15 mouse cellular contexts compared by ENCODE assay signal in genomic region chr8:26635701-26636100, GRCm38 (mm10).
"Had no signal": no experiment of that assay in that cellular context is flagged by ENCODE, and none has a peak within 500 bp of the region (broad histone marks: within the 10 kb centered on the region; RNA-seq: fewer than 3 reads in every experiment).

No protein-coding gene starts in this region.

- H3K9ac ChIP-seq: limb, embryonic 12.5 days; liver, embryonic 13.5 days; liver, postnatal 0 days; lung, embryonic 15.5 days; midbrain, embryonic 15.5 days; neural tube, embryonic 12.5 days had no signal

- H3K4me3 ChIP-seq: layer of hippocampus, adult 2 months; limb, embryonic 12.5 days; liver, embryonic 13.5 days; lung, embryonic 15.5 days; megakaryocyte, embryonic 14.5 days; midbrain, embryonic 15.5 days; neural tube, embryonic 12.5 days had no signal

- H3K27ac ChIP-seq: layer of hippocampus, adult 2 months; limb, embryonic 12.5 days; liver, embryonic 13.5 days; lung, embryonic 15.5 days; macrophage; midbrain, embryonic 15.5 days; neural tube, embryonic 12.5 days; stomach, postnatal 0 days had no signal

- H3K27me3 ChIP-seq: liver, embryonic 13.5 days; megakaryocyte, embryonic 14.5 days; midbrain, embryonic 15.5 days had no signal

- H3K9me3 ChIP-seq: limb, embryonic 12.5 days; liver, embryonic 13.5 days; lung, embryonic 15.5 days; midbrain, embryonic 15.5 days; neural tube, embryonic 12.5 days had no signal

- DNase-seq: kidney, postnatal 4 days; liver; liver, embryonic 13.5 days; liver, postnatal 0 days; lung, postnatal 14 days; thymus, postnatal 14 days had no signal

- ATAC-seq: liver, postnatal 0 days; midbrain, embryonic 15.5 days had no signal

- H3K4me2 ChIP-seq: limb, embryonic 12.5 days; liver, embryonic 13.5 days; lung, embryonic 15.5 days; midbrain, embryonic 11.5 days; midbrain, embryonic 15.5 days; neural tube, embryonic 12.5 days had no signal

- H3K4me1 ChIP-seq: limb, embryonic 12.5 days; liver, embryonic 13.5 days; lung, embryonic 15.5 days; megakaryocyte, embryonic 14.5 days; midbrain, embryonic 15.5 days; neural tube, embryonic 12.5 days had no signal

- H3K36me3 ChIP-seq: limb, embryonic 12.5 days; liver, embryonic 13.5 days; lung, embryonic 15.5 days; midbrain, embryonic 15.5 days; neural tube, embryonic 12.5 days had no signal
